Mouse (Mus musculus): Measurements from ENCODE around the gene St6gal2. TPM values are rescaled to one million over a fixed set of nuclear protein-coding genes. Genes with fewer than 3 reads are reported as not detected.

St6gal2 gene
- polyA plus RNA-seq, 1 experiment from 2014 or later, result 17.0 TPM

DNA sequence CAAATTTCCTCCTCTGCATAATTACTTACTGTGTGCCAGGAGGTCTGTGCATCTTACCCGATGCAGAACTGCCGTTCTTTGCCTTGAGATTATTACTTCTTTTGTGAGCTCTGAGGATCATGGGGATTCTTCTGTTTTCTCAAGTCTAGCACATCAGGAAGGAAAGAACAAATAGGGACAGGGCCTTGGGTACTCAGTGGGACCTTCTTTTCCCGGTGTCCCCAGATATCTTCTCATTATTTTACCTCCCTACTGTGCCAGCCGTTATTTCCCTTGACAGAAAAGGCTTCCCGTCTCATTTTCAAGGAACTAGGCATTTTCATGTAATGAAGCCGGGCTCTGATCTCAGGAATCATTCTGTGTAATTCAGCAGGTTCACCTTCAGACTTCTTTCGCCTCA lies 34.2 kb downstream of the St6gal2 start:
- Histone ChIP-seq H3K27me3 (no peaks in the 10 kb centered on the region), H3K4me3 (no peak overlapping the region), H3K36me3 (peaks cover 9% of the 10 kb centered on the region; the same call in 1 of the 2 replicates), H3K4me1 (replicated peaks) (0 out of 2 replicates have a peak, but pooled peaks cover 4% of the 10 kb centered on the region), H3K9ac (no peak overlapping the region), H3K4me2 (no peak overlapping the region), H3K9me3 (no peaks in the 10 kb centered on the region), H3K27ac (replicated peaks) (no peak overlapping the region)
- ATAC-seq (ENCODE audit: low read depth), result no peak
- 72% methylated on average over 7 of the region's 7 CpGs for WGBS

DNA sequence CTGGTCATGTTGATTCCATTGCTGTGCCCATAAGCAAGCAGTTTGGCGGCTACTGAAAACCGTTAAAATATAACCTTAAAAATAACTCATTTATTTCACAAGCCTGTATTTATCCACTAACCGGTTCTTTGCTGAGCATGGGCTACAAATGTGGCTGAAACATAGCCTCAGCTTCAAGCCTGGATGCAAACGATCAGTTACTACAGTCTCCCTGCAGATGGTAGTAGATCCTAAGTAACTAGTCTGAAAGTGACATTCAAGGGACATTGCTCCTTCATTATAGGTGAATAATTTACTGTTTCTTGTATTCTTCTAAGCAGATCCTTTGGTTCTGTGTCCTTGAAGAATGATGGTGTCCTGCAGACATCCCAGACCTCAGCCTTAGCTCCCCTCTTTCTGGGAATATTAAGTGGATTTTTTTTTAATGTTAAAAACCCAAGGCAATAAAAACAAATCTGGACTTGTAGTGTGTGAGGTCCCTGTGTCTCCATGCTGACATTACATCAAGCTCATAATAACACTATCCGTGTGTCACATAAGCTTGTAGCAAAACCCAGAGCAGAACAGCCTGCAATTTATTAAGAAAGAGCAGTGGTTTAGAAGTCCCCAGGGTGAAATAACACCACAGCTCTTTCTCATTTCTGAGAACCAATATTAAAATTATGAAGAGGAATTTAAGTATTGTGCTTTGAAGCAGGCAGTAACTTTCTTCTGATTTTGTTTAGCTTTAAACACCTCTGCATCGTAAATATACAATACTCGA lies 39.1 kb downstream of the St6gal2 start:
- no peaks in the 10 kb centered on the region for H3K9me3 ChIP-seq
- 0 out of 2 replicates have a peak, but pooled peaks cover 4% of the 10 kb centered on the region for H3K4me1 ChIP-seq (replicated peaks)
- peaks cover 9% of the 10 kb centered on the region; the same call in 1 of the 2 replicates for H3K36me3 ChIP-seq
- ATAC-seq (ENCODE audit: low read depth), result peak; percentile 47
- H3K4me2 ChIP-seq, result no peak overlapping the region
- H3K9ac ChIP-seq, result no peak overlapping the region
- H3K27ac ChIP-seq (replicated peaks), result no peak overlapping the region
- no peaks in the 10 kb centered on the region for H3K27me3 ChIP-seq
- no peak overlapping the region for H3K4me3 ChIP-seq
- WGBS, result 77% methylated on average over 7 of the region's 7 CpGs

DNA sequence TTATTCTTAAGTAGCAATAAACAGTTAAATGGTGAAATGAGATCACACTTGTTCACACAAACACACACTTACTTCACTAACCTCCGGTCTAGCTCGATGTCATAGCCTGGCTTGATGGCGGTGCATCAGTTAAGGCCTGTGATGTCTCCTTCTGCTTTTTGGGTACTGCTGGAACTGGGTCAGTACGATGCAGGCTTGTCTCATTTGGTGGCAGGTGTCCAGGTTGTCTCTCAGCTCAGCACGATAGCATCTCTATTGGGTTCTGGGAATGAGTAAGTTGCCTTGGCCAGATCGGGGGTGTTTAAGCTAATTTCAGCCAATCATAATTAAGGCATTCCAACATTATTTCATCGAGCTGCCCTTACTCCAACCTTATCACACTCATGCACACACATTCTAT lies 86.7 kb downstream of the St6gal2 start:
- Histone ChIP-seq H3K36me3 (no peaks in the 10 kb centered on the region), H3K27me3 (no peaks in the 10 kb centered on the region), H3K4me1 (replicated peaks) (no peaks in the 10 kb centered on the region), H3K9ac (no peak overlapping the region), H3K9me3 (no peaks in the 10 kb centered on the region), H3K4me2 (no peak overlapping the region), H3K4me3 (no peak overlapping the region), H3K27ac (replicated peaks) (no peak overlapping the region)
- ATAC-seq (ENCODE audit: low read depth), result no peak
- WGBS, result 89% methylated on average over 7 of the region's 7 CpGs

DNA sequence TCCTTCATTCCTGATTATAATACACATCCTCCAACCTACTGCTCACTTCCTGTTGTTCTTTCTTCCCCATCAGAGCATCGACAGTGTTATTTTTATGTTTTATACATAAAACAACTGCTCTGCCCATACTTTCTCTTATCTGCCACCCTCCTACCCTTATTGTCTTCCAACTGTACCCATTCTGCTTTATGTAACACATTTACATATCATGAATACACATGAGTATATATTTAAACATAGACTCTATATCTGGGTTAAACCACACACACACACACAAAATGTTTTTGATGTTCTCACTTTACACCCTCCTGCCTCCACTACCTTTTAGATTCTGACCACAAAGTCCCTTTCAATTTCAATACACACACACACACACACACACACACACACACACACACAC lies 103.3 kb downstream of the St6gal2 start:
- WGBS, result 74% methylated on average over 1 of the region's 1 CpGs
- Histone ChIP-seq H3K4me3 (no peak overlapping the region), H3K36me3 (no peaks in the 10 kb centered on the region), H3K4me1 (replicated peaks) (no peaks in the 10 kb centered on the region), H3K9me3 (no peaks in the 10 kb centered on the region), H3K4me2 (no peak overlapping the region), H3K27ac (replicated peaks) (no peak overlapping the region), H3K9ac (no peak overlapping the region), H3K27me3 (no peaks in the 10 kb centered on the region)
- ATAC-seq (ENCODE audit: low read depth), result no peak

DNA sequence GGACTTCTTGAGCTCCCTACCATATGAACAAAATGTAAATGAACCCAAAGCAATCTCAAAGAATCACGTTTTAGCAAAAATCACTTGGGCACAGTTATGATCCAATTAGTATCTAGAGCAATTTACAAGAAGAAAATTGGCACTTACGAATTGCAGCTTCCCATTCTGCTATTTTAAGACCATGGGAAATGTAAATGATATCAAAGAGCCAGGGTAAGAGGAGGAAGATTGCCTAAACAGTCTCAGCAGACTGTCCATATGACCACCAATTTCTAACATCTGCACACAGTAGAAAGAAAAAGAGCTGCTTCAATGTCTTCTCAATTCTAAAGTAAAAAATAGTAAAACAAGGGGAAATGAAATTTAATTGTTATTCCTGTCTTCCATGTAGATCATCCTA lies 116.6 kb downstream of the St6gal2 start:
- Histone ChIP-seq H3K4me1 (replicated peaks) (no peaks in the 10 kb centered on the region), H3K27ac (replicated peaks) (no peak overlapping the region), H3K9ac (no peak overlapping the region), H3K36me3 (no peaks in the 10 kb centered on the region), H3K4me3 (no peak overlapping the region), H3K27me3 (no peaks in the 10 kb centered on the region), H3K9me3 (no peaks in the 10 kb centered on the region), H3K4me2 (no peak overlapping the region)
- no peak for ATAC-seq (ENCODE audit: low read depth)
- 62% methylated on average over 2 of the region's 2 CpGs for WGBS

Other genes starting within 250 kb of the St6gal2 start
- 0.06 TPM in 1 of 2 replicates, not detected in the other for gene Vmn2r118, start 179.8 kb downstream of the St6gal2 start, polyA plus RNA-seq (2015; fragmentation: Nextera tagmentation; extraction: Ambion mirVana)

Measured in neural tube, embryonic 13.5 days (tissue).